Mouse (Mus musculus) intestine, postnatal 0 days (tissue): Measurements from ENCODE around the gene Mtmr4. TPM values are rescaled to one million over a fixed set of nuclear protein-coding genes. Genes with fewer than 3 reads are reported as not detected.

Source experiments
- ATAC-seq: fragments of 200-750 bp; cut with Nextera tagmentation; 2 replicates; pipeline ENCODE4 v1.8.0; 2017; ENCODE audit warnings: mild to moderate bottlenecking, moderate TSS enrichment, moderate library complexity
- H3K27ac ChIP-seq: fragments of 300-500 bp; sonication (generic); 2 replicates; pipeline ENCODE4 v1.5.1; 2014; ENCODE audit warnings: mild to moderate bottlenecking, low read depth, low read length, moderate library complexity
- H3K27me3 ChIP-seq: fragments of 300-500 bp; sonication (generic); replicated peaks from 2 replicates; pipeline ENCODE4 v1.6.1; 2014; ENCODE audit warnings: low read length, mixed read lengths; ENCODE audit not compliant: control insufficient read depth, insufficient read depth
- H3K36me3 ChIP-seq: fragments of 300-500 bp; sonication (generic); 2 replicates; pipeline ENCODE4 v1.6.1; 2014; ENCODE audit warnings: mild to moderate bottlenecking, moderate library complexity; ENCODE audit not compliant: control insufficient read depth, insufficient read depth
- H3K4me1 ChIP-seq: fragments of 300-500 bp; sonication (generic); replicated peaks from 2 replicates; pipeline ENCODE4 v1.6.1; 2014; ENCODE audit warnings: antibody characterized with exemption, low read length, mixed read lengths; ENCODE audit not compliant: control insufficient read depth, insufficient read depth
- H3K4me2 ChIP-seq: fragments of 300-500 bp; sonication (generic); replicated peaks from 2 replicates; pipeline ENCODE4 v1.6.1; 2014; ENCODE audit warnings: low read depth, mild to moderate bottlenecking, moderate library complexity
- H3K4me3 ChIP-seq: fragments of 300-500 bp; sonication (generic); 2 replicates; pipeline ENCODE4 v1.5.1; 2014; ENCODE audit warnings: low read depth, low read length
- H3K9ac ChIP-seq: fragments of 300-500 bp; sonication (generic); 2 replicates; pipeline ENCODE4 v1.6.1; 2014; ENCODE audit warnings: mild to moderate bottlenecking, low read depth, low read length
- H3K9me3 ChIP-seq: fragments of 300-500 bp; sonication (generic); 2 replicates; pipeline ENCODE4 v1.6.1; 2016; ENCODE audit warnings: mixed run types; ENCODE audit not compliant: control insufficient read depth
- CTCF ChIP-seq: sonication (generic); IDR thresholded peaks from 2 replicates; pipeline ENCODE4 v1.5.1; 2016; ENCODE audit warnings: low read depth, mild to moderate bottlenecking, control low read depth, antibody characterized with exemption, moderate library complexity
- WGBS: fragments of 180-500 bp; shearing (Covaris S2); extraction: QIAGEN DNeasy Blood & Tissue Kit; methylation state at CpG from one replicate; pipeline ENCODE4 v1.1.7; 2014; 5-methylcytosine and 5-hydroxymethylcytosine counted together
- polyA plus RNA-seq: library from polyadenylated mRNA; unstranded; fragments of >200 nt; fragmentation: Nextera tagmentation; extraction: Ambion mirVana; gene quantifications from 2 replicates; pipeline ENCODE4 v1.2.1, GENCODE M21; 2015

Mtmr4 gene
- polyA plus RNA-seq, 1 experiment from 2014 or later: 11.1 TPM

- no peak for ATAC-seq
- Histone ChIP-seq H3K4me2 (no peak overlapping the region), H3K4me1 (0 out of 2 replicates have a peak, but pooled peaks cover 2% of the 10 kb centered on the region), H3K4me3 (no peak overlapping the region), H3K27me3 (no peaks in the 10 kb centered on the region), H3K27ac (no peak overlapping the region; the same call in 1 of the 2 replicates), H3K9me3 (no peaks in the 10 kb centered on the region), H3K36me3 (peaks cover 93% of the 10 kb centered on the region), H3K9ac (no peak overlapping the region)
- no peak for TF ChIP-seq CTCF
- WGBS: 94% methylated on average over 9 of the region's 9 CpGs
Observed at GRCm38 (mm10) chr11:87602234-87602633, 10.3 kb downstream of the Mtmr4 start.

- Histone ChIP-seq H3K4me2 (no peak overlapping the region), H3K9ac (no peak overlapping the region), H3K27me3 (no peaks in the 10 kb centered on the region), H3K4me3 (no peak overlapping the region), H3K4me1 (no peaks in the 10 kb centered on the region), H3K27ac (no peak overlapping the region), H3K36me3 (peaks cover 91% of the 10 kb centered on the region), H3K9me3 (no peaks in the 10 kb centered on the region)
- ATAC-seq: no peak
- 88% methylated on average over 2 of the region's 2 CpGs for WGBS
- no peak for TF ChIP-seq CTCF
Observed at GRCm38 (mm10) chr11:87603571-87603970, 11.6 kb downstream of the Mtmr4 start.

- H3K27ac ChIP-seq: no peak overlapping the region
- WGBS: 92% methylated on average over 7 of the region's 7 CpGs
- H3K36me3 ChIP-seq: peaks cover 92% of the 10 kb centered on the region
- no peak for TF ChIP-seq CTCF
- H3K9ac ChIP-seq: no peak overlapping the region
- H3K4me2 ChIP-seq: no peak overlapping the region
- H3K9me3 ChIP-seq: no peaks in the 10 kb centered on the region
- no peaks in the 10 kb centered on the region for H3K27me3 ChIP-seq
- no peak overlapping the region for H3K4me3 ChIP-seq
- no peak for ATAC-seq
- no peaks in the 10 kb centered on the region for H3K4me1 ChIP-seq
Observed at GRCm38 (mm10) chr11:87609264-87609663, 17.3 kb downstream of the Mtmr4 start.

- H3K4me2 ChIP-seq: no peak overlapping the region
- TF ChIP-seq CTCF: no peak
- WGBS: 91% methylated on average over 9 of the region's 9 CpGs
- H3K27ac ChIP-seq: no peak overlapping the region
- H3K9ac ChIP-seq: no peak overlapping the region
- no peaks in the 10 kb centered on the region for H3K4me1 ChIP-seq
- peaks cover 91% of the 10 kb centered on the region for H3K36me3 ChIP-seq
- H3K9me3 ChIP-seq: no peaks in the 10 kb centered on the region
- no peak overlapping the region for H3K4me3 ChIP-seq
- no peak for ATAC-seq
- no peaks in the 10 kb centered on the region for H3K27me3 ChIP-seq
Observed at GRCm38 (mm10) chr11:87611547-87611946, 19.6 kb downstream of the Mtmr4 start.

GRCm38 (mm10) chr11:87613972-87614371 lies 22.0 kb downstream of the Mtmr4 start:
- 90% methylated on average over 7 of the region's 7 CpGs for WGBS
- no peak for ATAC-seq
- Histone ChIP-seq H3K4me1 (no peaks in the 10 kb centered on the region), H3K4me3 (no peak overlapping the region), H3K4me2 (no peak overlapping the region), H3K36me3 (peaks cover 96% of the 10 kb centered on the region), H3K9me3 (no peaks in the 10 kb centered on the region), H3K27me3 (no peaks in the 10 kb centered on the region), H3K27ac (no peak overlapping the region), H3K9ac (no peak overlapping the region)
- TF ChIP-seq CTCF: no peak

GRCm38 (mm10) chr11:87615551-87615950 lies 23.6 kb downstream of the Mtmr4 start:
- ATAC-seq: no peak
- Histone ChIP-seq H3K9me3 (no peaks in the 10 kb centered on the region), H3K27me3 (no peaks in the 10 kb centered on the region), H3K4me1 (no peaks in the 10 kb centered on the region), H3K4me3 (no peak overlapping the region), H3K36me3 (peaks cover 80% of the 10 kb centered on the region), H3K9ac (no peak overlapping the region), H3K4me2 (no peak overlapping the region), H3K27ac (no peak overlapping the region)
- TF ChIP-seq CTCF: no peak
- whole genome bisulfite sequencing: 94% methylated on average over 5 of the region's 5 CpGs

GRCm38 (mm10) chr11:87615952-87616351 lies 24.0 kb downstream of the Mtmr4 start:
- Histone ChIP-seq H3K4me3 (no peak overlapping the region), H3K27me3 (no peaks in the 10 kb centered on the region), H3K9ac (no peak overlapping the region), H3K36me3 (peaks cover 76% of the 10 kb centered on the region), H3K4me1 (no peaks in the 10 kb centered on the region), H3K9me3 (no peaks in the 10 kb centered on the region), H3K27ac (no peak overlapping the region), H3K4me2 (no peak overlapping the region)
- TF ChIP-seq CTCF: no peak
- ATAC-seq: no peak
- WGBS: 96% methylated on average over 2 of the region's 2 CpGs
